Mouse (Mus musculus) retina, postnatal 1 day (tissue): Measurements from ENCODE around the gene Palld.

Experiments used
- DNase-seq: peaks from one replicate; pipeline ENCODE4 v3.0.0-alpha.2; 2012

The Palld gene

GRCm38 (mm10) chr8:61851270-61851669, 51.2 kb downstream of the Palld start:
- DNase-seq, result no peak

GRCm38 (mm10) chr8:61848581-61849162, 53.8 kb downstream of the Palld start:
- DNase-seq, result peak; percentile 81

- peak; percentile 22 for DNase-seq
These were observed 55.0 kb downstream of the Palld start for GRCm38 (mm10) chr8:61847494-61847893.

- DNase-seq, result no peak
These were observed 57.5 kb downstream of the Palld start for GRCm38 (mm10) chr8:61844992-61845391.

GRCm38 (mm10) chr8:61844575-61844974, 57.9 kb downstream of the Palld start:
- DNase-seq, result no peak

- no peak for DNase-seq
These were observed 58.7 kb downstream of the Palld start for GRCm38 (mm10) chr8:61843776-61844175.

- DNase-seq, result no peak
These were observed 69.3 kb downstream of the Palld start for GRCm38 (mm10) chr8:61833211-61833610.

GRCm38 (mm10) chr8:61831944-61832343, 70.5 kb downstream of the Palld start:
- DNase-seq, result no peak

GRCm38 (mm10) chr8:61830821-61831220, 71.7 kb downstream of the Palld start:
- DNase-seq, result no peak

- no peak for DNase-seq
These were observed 77.9 kb downstream of the Palld start for GRCm38 (mm10) chr8:61824563-61824962.

GRCm38 (mm10) chr8:61823157-61823556, 79.3 kb downstream of the Palld start:
- no peak for DNase-seq

GRCm38 (mm10) chr8:61803764-61804163, 98.7 kb downstream of the Palld start:
- DNase-seq, result no peak

GRCm38 (mm10) chr8:61802840-61803239, 99.7 kb downstream of the Palld start:
- DNase-seq, result no peak

- DNase-seq, result no peak
These were observed 105.0 kb downstream of the Palld start for GRCm38 (mm10) chr8:61797391-61797947.

- peak; percentile 2 for DNase-seq
These were observed 105.9 kb downstream of the Palld start for GRCm38 (mm10) chr8:61796537-61797050.

- no peak for DNase-seq
These were observed 112.5 kb downstream of the Palld start for GRCm38 (mm10) chr8:61789946-61790345.

GRCm38 (mm10) chr8:61789289-61789688, 113.2 kb downstream of the Palld start:
- DNase-seq, result no peak

- DNase-seq, result no peak
These were observed 119.5 kb downstream of the Palld start for GRCm38 (mm10) chr8:61782931-61783491.

- no peak for DNase-seq
These were observed 121.7 kb downstream of the Palld start for GRCm38 (mm10) chr8:61780652-61781257.

- no peak for DNase-seq
These were observed 124.3 kb downstream of the Palld start for GRCm38 (mm10) chr8:61778194-61778593.

GRCm38 (mm10) chr8:61776560-61776959, 125.9 kb downstream of the Palld start:
- DNase-seq, result no peak

GRCm38 (mm10) chr8:61775936-61776335, 126.6 kb downstream of the Palld start:
- DNase-seq, result no peak

- no peak for DNase-seq
These were observed 128.3 kb downstream of the Palld start for GRCm38 (mm10) chr8:61774161-61774560.

- DNase-seq, result no peak
These were observed 128.8 kb downstream of the Palld start for GRCm38 (mm10) chr8:61773595-61774088.
